Mouse (Mus musculus): ENCODE data around the gene 4930469K13Rik. TPM values are rescaled to one million over a fixed set of nuclear protein-coding genes. Genes with fewer than 3 reads are reported as not detected.
A peak's percentile ranks its signal among the peaks of the same experiment; 100 is the strongest.

The 4930469K13Rik gene
- total and polyA plus RNA-seq, 2 experiments from 2014 or later: 0.78 to 3.6 TPM

GRCm38 (mm10) chr11:33958713-33959112 is 139.6 kb downstream of the 4930469K13Rik start:
- Histone ChIP-seq H3K36me3 (ENCODE audit: insufficient read depth, low read length) (no peaks in the 10 kb centered on the region), H3K27me3 (ENCODE audit: insufficient read depth, low read length) (no peaks in the 10 kb centered on the region), H3K27ac (no peak overlapping the region), H3K9ac (replicated peaks; ENCODE audit: low read length) (no peak overlapping the region), H3K4me1 (ENCODE audit: insufficient read depth, low read length) (no peaks in the 10 kb centered on the region), H3K4me3 (ENCODE audit: low read length) (no peak overlapping the region), H3K4me2 (ENCODE audit: low read depth, low read length) (no peak overlapping the region), H3K9me3 (ENCODE audit: low read length) (no peaks in the 10 kb centered on the region)
- peak; percentile 39 for DNase-seq (ENCODE audit: low spot score)
- 81% methylated on average over 8 of the region's 8 CpGs for WGBS
- ATAC-seq: no peak
- peak; percentile 43 for TF ChIP-seq CTCF (IDR thresholded peaks at IDR 0.05; ENCODE audit: low read depth)

GRCm38 (mm10) chr11:33957595-33957994 is 140.8 kb downstream of the 4930469K13Rik start:
- H3K27ac ChIP-seq: no peak overlapping the region
- TF ChIP-seq CTCF (IDR thresholded peaks at IDR 0.05; ENCODE audit: low read depth): no peak
- 68% methylated on average over 6 of the region's 6 CpGs for WGBS

GRCm38 (mm10) chr11:33956623-33957022 is 141.7 kb downstream of the 4930469K13Rik start:
- Histone ChIP-seq H3K9me3 (ENCODE audit: low read length) (no peaks in the 10 kb centered on the region), H3K4me1 (ENCODE audit: insufficient read depth, low read length) (no peaks in the 10 kb centered on the region), H3K27me3 (ENCODE audit: insufficient read depth, low read length) (no peaks in the 10 kb centered on the region), H3K4me3 (ENCODE audit: low read length) (no peak overlapping the region), H3K27ac (no peak overlapping the region), H3K9ac (replicated peaks; ENCODE audit: low read length) (no peak overlapping the region), H3K36me3 (ENCODE audit: insufficient read depth, low read length) (no peaks in the 10 kb centered on the region), H3K4me2 (ENCODE audit: low read depth, low read length) (no peak overlapping the region)
- ATAC-seq: no peak
- 89% methylated on average over 5 of the region's 5 CpGs for WGBS
- no peak for DNase-seq (ENCODE audit: low spot score)
- no peak for TF ChIP-seq CTCF (IDR thresholded peaks at IDR 0.05; ENCODE audit: low read depth)

More at GRCm38 (mm10) chr11:33957595-33957994, 140.8 kb downstream of the 4930469K13Rik start:
- Histone ChIP-seq H3K4me1 (ENCODE audit: insufficient read depth, low read length) (no peaks in the 10 kb centered on the region), H3K27me3 (ENCODE audit: insufficient read depth, low read length) (no peaks in the 10 kb centered on the region), H3K9me3 (ENCODE audit: low read length) (no peaks in the 10 kb centered on the region), H3K4me3 (ENCODE audit: low read length) (no peak overlapping the region), H3K4me2 (ENCODE audit: low read depth, low read length) (no peak overlapping the region), H3K9ac (replicated peaks; ENCODE audit: low read length) (no peak overlapping the region), H3K36me3 (ENCODE audit: insufficient read depth, low read length) (no peaks in the 10 kb centered on the region)
- ATAC-seq (no peak), DNase-seq (ENCODE audit: low spot score) (peak; percentile 9)

GRCm38 (mm10) chr11:33955982-33956381 is 142.4 kb downstream of the 4930469K13Rik start:
- H3K27me3 ChIP-seq (ENCODE audit: insufficient read depth, low read length): no peaks in the 10 kb centered on the region

GRCm38 (mm10) chr11:33951684-33952625 is 146.4 kb downstream of the 4930469K13Rik start:
- H3K4me3 ChIP-seq (ENCODE audit: low read length): no peak overlapping the region
- DNase-seq (ENCODE audit: low spot score): no peak
- ATAC-seq: no peak
- H3K4me1 ChIP-seq (ENCODE audit: insufficient read depth, low read length): no peaks in the 10 kb centered on the region
- H3K27ac ChIP-seq: no peak overlapping the region
- H3K9ac ChIP-seq (replicated peaks; ENCODE audit: low read length): no peak overlapping the region
- WGBS: 87% methylated on average over 8 of the region's 8 CpGs
- no peak for TF ChIP-seq CTCF (IDR thresholded peaks at IDR 0.05; ENCODE audit: low read depth)
- no peaks in the 10 kb centered on the region for H3K36me3 ChIP-seq (ENCODE audit: insufficient read depth, low read length)
- H3K9me3 ChIP-seq (ENCODE audit: low read length): no peaks in the 10 kb centered on the region
- no peak overlapping the region for H3K4me2 ChIP-seq (ENCODE audit: low read depth, low read length)
- H3K27me3 ChIP-seq (ENCODE audit: insufficient read depth, low read length): no peaks in the 10 kb centered on the region

More at GRCm38 (mm10) chr11:33955982-33956381, 142.4 kb downstream of the 4930469K13Rik start:
- Histone ChIP-seq H3K27ac (no peak overlapping the region), H3K9ac (replicated peaks; ENCODE audit: low read length) (no peak overlapping the region), H3K4me1 (ENCODE audit: insufficient read depth, low read length) (no peaks in the 10 kb centered on the region), H3K36me3 (ENCODE audit: insufficient read depth, low read length) (no peaks in the 10 kb centered on the region), H3K9me3 (ENCODE audit: low read length) (no peaks in the 10 kb centered on the region), H3K4me2 (ENCODE audit: low read depth, low read length) (no peak overlapping the region), H3K4me3 (ENCODE audit: low read length) (no peak overlapping the region)
- no peak for ATAC-seq
- TF ChIP-seq CTCF (IDR thresholded peaks at IDR 0.05; ENCODE audit: low read depth): no peak
- no peak for DNase-seq (ENCODE audit: low spot score)
- 59% methylated on average over 4 of the region's 4 CpGs for WGBS

- H3K36me3 ChIP-seq (ENCODE audit: insufficient read depth, low read length): no peaks in the 10 kb centered on the region
- WGBS: 41% methylated on average over 5 of the region's 5 CpGs
- no peak for TF ChIP-seq CTCF (IDR thresholded peaks at IDR 0.05; ENCODE audit: low read depth)
- no peak overlapping the region for H3K4me3 ChIP-seq (ENCODE audit: low read length)
- H3K27me3 ChIP-seq (ENCODE audit: insufficient read depth, low read length): no peaks in the 10 kb centered on the region
- DNase-seq (ENCODE audit: low spot score): no peak
- no peaks in the 10 kb centered on the region for H3K9me3 ChIP-seq (ENCODE audit: low read length)
- no peak overlapping the region for H3K27ac ChIP-seq
- no peak for ATAC-seq
- no peaks in the 10 kb centered on the region for H3K4me1 ChIP-seq (ENCODE audit: insufficient read depth, low read length)
- no peak overlapping the region for H3K4me2 ChIP-seq (ENCODE audit: low read depth, low read length)
- no peak overlapping the region for H3K9ac ChIP-seq (replicated peaks; ENCODE audit: low read length)
Measured at GRCm38 (mm10) chr11:33951155-33951554, 147.2 kb downstream of the 4930469K13Rik start.

GRCm38 (mm10) chr11:33946501-33946900 is 151.9 kb downstream of the 4930469K13Rik start:
- no peaks in the 10 kb centered on the region for H3K4me1 ChIP-seq (ENCODE audit: insufficient read depth, low read length)
- no peak overlapping the region for H3K9ac ChIP-seq (replicated peaks; ENCODE audit: low read length)
- no peak overlapping the region for H3K4me2 ChIP-seq (ENCODE audit: low read depth, low read length)
- H3K27ac ChIP-seq: no peak overlapping the region
- 87% methylated on average over 4 of the region's 4 CpGs for WGBS
- H3K4me3 ChIP-seq (ENCODE audit: low read length): no peak overlapping the region
- TF ChIP-seq CTCF (IDR thresholded peaks at IDR 0.05; ENCODE audit: low read depth): no peak
- DNase-seq (ENCODE audit: low spot score) (no peak), ATAC-seq (no peak)
- no peaks in the 10 kb centered on the region for H3K27me3 ChIP-seq (ENCODE audit: insufficient read depth, low read length)
- no peaks in the 10 kb centered on the region for H3K9me3 ChIP-seq (ENCODE audit: low read length)
- H3K36me3 ChIP-seq (ENCODE audit: insufficient read depth, low read length): no peaks in the 10 kb centered on the region
